Mouse (Mus musculus) embryonic facial prominence, embryonic 13.5 days (tissue): ENCODE measurements at regions not wholly inside any gene's neighbourhood (a gene's known extent, or its start where the extent isn't known, plus 50 kb on each side); places are given as distances from the start of the nearest gene placed in this dataset.

Experiments
- ATAC-seq: fragments of 200-750 bp; cut with Nextera tagmentation; 2 replicates; pipeline ENCODE4 v1.8.0; 2017; ENCODE audit warnings: low read depth; ENCODE audit not compliant: insufficient number of reproducible peaks, insufficient read depth, low FRiP score, low TSS enrichment
- H3K27ac ChIP-seq: fragments of 300-500 bp; sonication (generic); 2 replicates; pipeline ENCODE4 v1.5.1; 2015; ENCODE audit warnings: moderate library complexity, mild to moderate bottlenecking, inconsistent platforms
- H3K27me3 ChIP-seq: fragments of 300-500 bp; sonication (generic); 2 replicates; pipeline ENCODE4 v1.6.1; 2015; ENCODE audit warnings: mild to moderate bottlenecking, inconsistent platforms
- H3K36me3 ChIP-seq: fragments of 300-500 bp; sonication (generic); 2 replicates; pipeline ENCODE4 v1.6.1; 2015; ENCODE audit warnings: mild to moderate bottlenecking, inconsistent platforms
- H3K4me1 ChIP-seq: fragments of 300-500 bp; sonication (generic); 2 replicates; pipeline ENCODE4 v1.6.1; 2015; ENCODE audit warnings: inconsistent platforms
- H3K4me2 ChIP-seq: fragments of 300-500 bp; sonication (generic); 2 replicates; pipeline ENCODE4 v1.6.1; 2015; ENCODE audit warnings: moderate library complexity, mild to moderate bottlenecking, inconsistent platforms
- H3K4me3 ChIP-seq: fragments of 300-500 bp; sonication (generic); 2 replicates; pipeline ENCODE4 v1.5.1; 2015; ENCODE audit warnings: mild to moderate bottlenecking, inconsistent platforms
- H3K9ac ChIP-seq: fragments of 300-500 bp; sonication (generic); 2 replicates; pipeline ENCODE4 v1.6.1; 2015; ENCODE audit warnings: mild to moderate bottlenecking, inconsistent platforms
- H3K9me3 ChIP-seq: fragments of 300-500 bp; sonication (generic); 2 replicates; pipeline ENCODE4 v1.6.1; 2016; ENCODE audit warnings: inconsistent platforms
- WGBS: fragments of 180-500 bp; shearing (Covaris S2); methylation state at CpG from one replicate; pipeline ENCODE4 v1.1.7; 2015; ENCODE audit warnings: mixed read lengths; 5-methylcytosine and 5-hydroxymethylcytosine counted together

- H3K4me2 ChIP-seq = no peak overlapping the region
- 84% methylated on average over 15 of the region's 15 CpGs for WGBS
- no peaks in the 10 kb centered on the region for H3K9me3 ChIP-seq
- ATAC-seq = no peak
- no peaks in the 10 kb centered on the region for H3K4me1 ChIP-seq
- H3K9ac ChIP-seq = no peak overlapping the region
- no peaks in the 10 kb centered on the region for H3K36me3 ChIP-seq
- no peak overlapping the region for H3K4me3 ChIP-seq
- no peak overlapping the region for H3K27ac ChIP-seq
- no peaks in the 10 kb centered on the region for H3K27me3 ChIP-seq
Measured at GRCm38 (mm10) chr15:97125836-97126822, 70.4 kb upstream of the Slc38a4 start.

GRCm38 (mm10) chr15:97122263-97122662 lies 66.5 kb upstream of the Slc38a4 start:
- H3K9ac ChIP-seq = no peak overlapping the region
- no peak for ATAC-seq
- no peaks in the 10 kb centered on the region for H3K27me3 ChIP-seq
- 79% methylated on average over 6 of the region's 6 CpGs for WGBS
- no peak overlapping the region for H3K4me2 ChIP-seq
- no peak overlapping the region for H3K4me3 ChIP-seq
- H3K27ac ChIP-seq = no peak overlapping the region
- H3K36me3 ChIP-seq = no peaks in the 10 kb centered on the region
- no peaks in the 10 kb centered on the region for H3K9me3 ChIP-seq
- no peaks in the 10 kb centered on the region for H3K4me1 ChIP-seq

- 67% methylated on average over 19 of the region's 19 CpGs for WGBS
- H3K27ac ChIP-seq = peak overlapping the region; percentile 64
- H3K4me3 ChIP-seq = no peak overlapping the region
- ATAC-seq = no peak
- peaks cover 26% of the 10 kb centered on the region for H3K4me1 ChIP-seq
- H3K4me2 ChIP-seq = no peak overlapping the region
- H3K9ac ChIP-seq = no peak overlapping the region
- no peaks in the 10 kb centered on the region for H3K36me3 ChIP-seq
- no peaks in the 10 kb centered on the region for H3K9me3 ChIP-seq
- no peaks in the 10 kb centered on the region for H3K27me3 ChIP-seq
Measured at GRCm38 (mm10) chr15:97112452-97113200, 56.9 kb upstream of the Slc38a4 start.

DNA sequence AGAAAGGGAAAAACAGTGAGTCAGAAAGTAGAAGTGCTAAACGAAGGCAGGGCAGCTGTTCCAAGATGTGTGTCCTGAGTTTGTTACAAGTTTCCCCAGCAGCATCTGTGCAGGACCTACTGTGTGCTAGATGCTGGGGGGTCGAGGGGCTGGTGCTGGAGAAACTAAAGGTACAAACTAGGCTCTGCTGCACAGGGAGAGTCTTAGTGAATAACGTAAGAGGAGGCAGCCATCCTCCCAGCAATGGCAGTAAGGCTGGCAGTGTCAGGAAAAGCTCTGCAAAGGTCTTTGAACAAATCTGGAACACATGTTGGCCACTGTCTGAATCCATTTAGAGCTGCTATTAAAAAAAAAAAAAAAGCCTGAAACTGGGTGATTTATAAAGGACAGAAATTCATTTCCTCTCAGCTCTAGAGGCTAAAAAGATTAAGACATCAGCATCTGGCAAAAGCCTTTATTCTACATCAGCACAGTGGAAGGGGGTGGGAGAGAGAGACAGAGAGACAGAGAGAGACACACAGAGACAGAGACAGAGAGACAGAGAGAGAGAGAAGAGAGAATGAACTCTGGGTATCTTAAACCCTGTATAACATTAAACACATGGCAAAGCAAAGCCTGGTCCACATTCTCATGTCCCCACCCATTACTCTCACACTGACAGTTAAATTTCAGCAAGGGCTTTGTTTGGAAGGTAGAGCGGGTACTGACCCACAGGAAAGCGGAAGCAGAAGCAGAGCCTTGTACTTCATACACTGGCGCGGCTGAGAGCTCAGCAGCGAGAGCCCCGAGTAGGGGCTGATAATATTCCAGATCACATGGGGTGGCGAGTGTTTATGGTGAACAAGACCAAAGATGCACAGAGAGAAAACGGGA lies 55.8 kb upstream of the Slc38a4 start:
- no peak for ATAC-seq
- 30% methylated on average over 11 of the region's 11 CpGs for WGBS

DNA sequence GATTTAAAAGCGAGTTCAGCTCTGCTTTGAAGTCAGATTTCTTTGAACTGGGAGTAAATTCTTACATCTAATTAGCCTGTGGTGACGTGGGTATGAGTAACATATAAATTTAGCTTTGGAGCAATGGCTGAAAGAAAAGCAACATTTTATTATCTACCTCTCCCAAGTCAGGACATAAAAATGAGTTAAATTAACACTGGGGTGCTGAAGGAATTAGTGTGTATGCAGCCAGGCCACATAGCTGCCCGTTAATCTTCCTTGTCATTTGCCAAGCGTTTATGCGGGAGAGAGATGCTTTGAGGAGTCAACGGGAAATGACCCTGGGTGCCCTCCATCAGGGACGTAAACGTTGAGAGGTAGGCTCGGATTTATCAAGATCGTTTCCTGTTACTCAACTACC lies 52.0 kb upstream of the Slc38a4 start:
- 29% methylated on average over 10 of the region's 10 CpGs for WGBS
- Histone ChIP-seq H3K9me3 (no peaks in the 10 kb centered on the region), H3K9ac (no peak overlapping the region), H3K36me3 (no peaks in the 10 kb centered on the region), H3K27me3 (no peaks in the 10 kb centered on the region), H3K4me2 (no peak overlapping the region), H3K4me3 (no peak overlapping the region), H3K4me1 (peaks cover 37% of the 10 kb centered on the region), H3K27ac (no peak overlapping the region)
- ATAC-seq = no peak

More for the DNA sequence above, 55.8 kb upstream of the Slc38a4 start:
- Histone ChIP-seq H3K27me3 (no peaks in the 10 kb centered on the region), H3K9ac (no peak overlapping the region), H3K27ac (peak overlapping the region; percentile 78), H3K4me2 (peak overlapping the region; percentile 33), H3K4me1 (peaks cover 31% of the 10 kb centered on the region), H3K36me3 (no peaks in the 10 kb centered on the region), H3K4me3 (no peak overlapping the region), H3K9me3 (no peaks in the 10 kb centered on the region)

GRCm38 (mm10) chr15:97106556-97106955 lies 50.8 kb upstream of the Slc38a4 start:
- H3K4me1 ChIP-seq = peaks cover 36% of the 10 kb centered on the region
- H3K27me3 ChIP-seq = no peaks in the 10 kb centered on the region
- WGBS = 75% methylated on average over 6 of the region's 6 CpGs

More at GRCm38 (mm10) chr15:97106556-97106955, 50.8 kb upstream of the Slc38a4 start:
- Histone ChIP-seq H3K9me3 (no peaks in the 10 kb centered on the region), H3K9ac (no peak overlapping the region), H3K4me2 (no peak overlapping the region), H3K36me3 (no peaks in the 10 kb centered on the region), H3K4me3 (no peak overlapping the region), H3K27ac (no peak overlapping the region)
- ATAC-seq = no peak
